Mouse (Mus musculus) cerebellum, adult 2 months (tissue): ENCODE measurements around the gene Mki67.

Experiments
- CTCF ChIP-seq: fragments of 200-500 bp; IDR thresholded peaks from 2 replicates; pipeline ENCODE4 v1.5.1; 2011; ENCODE audit warnings: low read depth, mild to moderate bottlenecking, control low read depth, low read length, moderate library complexity, borderline replicate concordance; ENCODE audit not compliant: insufficient read depth
- POLR2A ChIP-seq: fragments of 200-500 bp; IDR thresholded peaks from 2 replicates; pipeline ENCODE4 v1.6.1; 2011; ENCODE audit warnings: low read length, control low read depth, borderline replicate concordance; ENCODE audit not compliant: insufficient read depth

GRCm38 (mm10) chr7:135650061-135650460, 66.1 kb downstream of the Mki67 start:
- TF ChIP-seq POLR2A = no peak
- TF ChIP-seq CTCF = no peak
